Mouse (Mus musculus): ENCODE data around the gene Fgfbp3.

- TF ChIP-seq POLR2A (IDR thresholded peaks at IDR 0.05; ENCODE audit: low read depth, low read length) = no peak
- TF ChIP-seq CTCF (IDR thresholded peaks at IDR 0.05; ENCODE audit: borderline replicate concordance, insufficient read depth, low read length) = no peak
These were observed 8.5 kb upstream of the Fgfbp3 start for GRCm38 (mm10) chr19:36927800-36928361.

All from embryonic fibroblast, embryonic 13.5 days (primary cell).